Mouse (Mus musculus): ENCODE measurements around the gene Ntrk2. TPM values are rescaled to one million over a fixed set of nuclear protein-coding genes. Genes with fewer than 3 reads are reported as not detected.

Gene Ntrk2
- polyA plus RNA-seq, 1 experiment, result 3.2 TPM

Other genes with a start within 250 kb of the Ntrk2 start
- gene Slc28a3, start 195.7 kb upstream of the Ntrk2 start, polyA plus RNA-seq (2012; rRNA removed), result 0.06 and 0.07 TPM in 2 replicates